Mouse (Mus musculus) G1E (cell line): ENCODE measurements around the gene Cbfa2t2. TPM values are rescaled to one million over a fixed set of nuclear protein-coding genes. Genes with fewer than 3 reads are reported as not detected.

Experiments
- ATAC-seq: 2 replicates; pipeline ENCODE4 v1.8.0; 2016; ENCODE audit warnings: mild to moderate bottlenecking; ENCODE audit not compliant: insufficient number of reproducible peaks, poor library complexity, low FRiP score, severe bottlenecking; ENCODE audit errors: extremely low read depth
- DNase-seq: peaks from one replicate; pipeline ENCODE4 v3.0.0; 2012; ENCODE audit warnings: low spot score
- H3K27me3 ChIP-seq: 2 replicates; pipeline ENCODE4 v1.6.1; 2012; ENCODE audit warnings: mild to moderate bottlenecking, low read length, inconsistent platforms; ENCODE audit not compliant: insufficient read depth
- H3K36me3 ChIP-seq: replicated peaks from 2 replicates; pipeline ENCODE3; 2012; ENCODE audit warnings: mild to moderate bottlenecking, inconsistent platforms
- H3K4me1 ChIP-seq: 2 replicates; pipeline ENCODE4 v1.6.1; 2012; ENCODE audit warnings: low read depth, low read length, inconsistent platforms, mixed read lengths; ENCODE audit not compliant: insufficient read depth
- H3K4me3 ChIP-seq: 2 replicates; pipeline ENCODE4 v1.5.1; 2012; ENCODE audit warnings: low read depth, mild to moderate bottlenecking, inconsistent platforms, low read length, moderate library complexity, mixed read lengths
- H3K9me3 ChIP-seq: replicated peaks from 2 replicates; pipeline ENCODE4 v1.6.1; 2012; ENCODE audit warnings: inconsistent platforms
- CTCF ChIP-seq: IDR thresholded peaks from 2 replicates; pipeline ENCODE4 v1.5.1; 2012; ENCODE audit warnings: low read depth, low read length, inconsistent platforms, mixed read lengths
- GATA1 ChIP-seq: IDR thresholded peaks from 2 replicates; pipeline ENCODE4 v1.6.1; 2012; ENCODE audit warnings: borderline replicate concordance, low read length, inconsistent platforms, mixed read lengths
- GATA2 ChIP-seq: IDR thresholded peaks from 2 replicates; pipeline ENCODE4 v1.6.1; 2012; ENCODE audit warnings: low read depth, low read length, inconsistent platforms, borderline replicate concordance
- POLR2AphosphoS5 ChIP-seq: IDR thresholded peaks from 2 replicates; pipeline ENCODE4 v1.6.1; 2012; ENCODE audit warnings: low read depth, low read length, inconsistent platforms; ENCODE audit not compliant: insufficient replicate concordance
- TAL1 ChIP-seq: conservative IDR thresholded peaks from 2 replicates; pipeline ENCODE4 v1.6.1; 2012; ENCODE audit warnings: low read depth, low read length, inconsistent platforms, mixed read lengths
- polyA plus RNA-seq: library from polyadenylated mRNA; stranded (reverse); fragments of >175 nt; gene quantifications from 2 replicates; pipeline ENCODE4 v1.2.3, GENCODE M21; 2012
- total RNA-seq, 2 experiments: library from RNA; stranded (forward) in 1 of 2; stranded (reverse) in 1 of 2; fragments of 200-1000 nt in 1 of 2; fragments of >200 nt in 1 of 2; fragmentation: Nextera tagmentation in 1 of 2; gene quantifications; 2 replicates each; pipeline ENCODE4 v1.2.3; 2014 to 2017

Gene Cbfa2t2
- total and polyA plus RNA-seq, 3 experiments: 7.8 to 29.8 (median 13.7) TPM

- Histone ChIP-seq H3K27me3 (no peaks in the 10 kb centered on the region; the same call in 1 of the 2 replicates), H3K36me3 (peaks cover 24% of the 10 kb centered on the region), H3K4me3 (no peak overlapping the region; the same call in 1 of the 2 replicates), H3K4me1 (peaks cover 40% of the 10 kb centered on the region), H3K9me3 (no peaks in the 10 kb centered on the region)
- DNase-seq (peak; percentile 60), ATAC-seq (peak; percentile 86)
- peak; percentile 34; the same call in 1 of the 2 replicates for TF ChIP-seq TAL1
- no peak for TF ChIP-seq GATA1
These were observed 147.9 kb downstream of the Cbfa2t2 start for GRCm38 (mm10) chr2:154583906-154584872.

- no peak for TF ChIP-seq TAL1
- no peak for TF ChIP-seq GATA2
- TF ChIP-seq CTCF: no peak
- TF ChIP-seq POLR2AphosphoS5: no peak
- no peak for TF ChIP-seq GATA1
- Histone ChIP-seq H3K9me3 (no peaks in the 10 kb centered on the region), H3K4me3 (no peak overlapping the region), H3K4me1 (peaks cover 38% of the 10 kb centered on the region), H3K36me3 (peaks cover 28% of the 10 kb centered on the region), H3K27me3 (no peaks in the 10 kb centered on the region; the same call in 1 of the 2 replicates)
- DNase-seq (no peak), ATAC-seq (no peak)
These were observed 148.8 kb downstream of the Cbfa2t2 start for GRCm38 (mm10) chr2:154584931-154585601.

DNA sequence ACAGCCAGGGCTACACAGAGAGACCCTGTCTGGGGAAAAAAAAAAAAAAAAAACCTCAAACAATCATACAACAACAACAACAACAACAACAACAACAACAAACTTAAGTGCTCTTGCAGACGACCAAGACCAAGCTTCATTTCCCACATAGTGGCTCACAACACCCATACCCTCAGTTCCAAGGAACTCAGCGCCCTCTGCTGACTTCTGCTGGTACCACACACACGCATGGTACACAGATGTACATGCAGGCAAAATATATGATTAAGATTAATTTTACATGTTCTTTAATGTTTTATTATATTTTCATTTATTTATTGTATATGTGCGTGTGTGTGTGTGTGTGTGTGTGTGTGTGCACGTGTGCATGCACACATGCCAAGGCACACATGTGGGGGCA, 150.1 kb downstream of the Cbfa2t2 start:
- H3K27me3 ChIP-seq: no peaks in the 10 kb centered on the region
- TF ChIP-seq POLR2AphosphoS5: no peak
- no peak for TF ChIP-seq TAL1
- no peak for TF ChIP-seq GATA2
- TF ChIP-seq CTCF: peak; percentile 54
- no peak for TF ChIP-seq GATA1
- DNase-seq (no peak), ATAC-seq (no peak)
- H3K4me3 ChIP-seq: no peak overlapping the region
- H3K4me1 ChIP-seq: peaks cover 36% of the 10 kb centered on the region
- peaks cover 32% of the 10 kb centered on the region for H3K36me3 ChIP-seq
- no peaks in the 10 kb centered on the region for H3K9me3 ChIP-seq

Other genes with a start within 250 kb of the Cbfa2t2 start
- not detected in 2 replicates for gene Bpifb1, start 245.7 kb upstream of the Cbfa2t2 start, total RNA-seq (2014; fragmentation: Nextera tagmentation)
- gene Bpifb1, start 245.7 kb upstream of the Cbfa2t2 start, total RNA-seq (2017): 0.05 TPM in 1 of 2 replicates, not detected in the other
- not detected in 2 replicates for gene Bpifb1, start 245.7 kb upstream of the Cbfa2t2 start, polyA plus RNA-seq
- not detected in 2 replicates for gene Bpifb5, start 212.7 kb upstream of the Cbfa2t2 start, total RNA-seq (2014; fragmentation: Nextera tagmentation)
- 0.11 TPM in 1 of 2 replicates, not detected in the other for gene Bpifb5, start 212.7 kb upstream of the Cbfa2t2 start, total RNA-seq (2017)
- gene Bpifb5, start 212.7 kb upstream of the Cbfa2t2 start, polyA plus RNA-seq: not detected in 2 replicates
- not detected in 2 replicates for gene Bpifb9a, start 178.6 kb upstream of the Cbfa2t2 start, total RNA-seq (2014; fragmentation: Nextera tagmentation)
- 0.22 TPM in 1 of 2 replicates, not detected in the other for gene Bpifb9a, start 178.6 kb upstream of the Cbfa2t2 start, total RNA-seq (2017)
- not detected in 2 replicates for gene Bpifb9a, start 178.6 kb upstream of the Cbfa2t2 start, polyA plus RNA-seq
- gene Bpifb9b, start 129.3 kb upstream of the Cbfa2t2 start, total RNA-seq (2014; fragmentation: Nextera tagmentation): not detected in 2 replicates
- gene Bpifb9b, start 129.3 kb upstream of the Cbfa2t2 start, total RNA-seq (2017): not detected in 2 replicates
- gene Bpifb9b, start 129.3 kb upstream of the Cbfa2t2 start, polyA plus RNA-seq: not detected in 2 replicates
- gene Cdk5rap1, start 63.5 kb upstream of the Cbfa2t2 start, total RNA-seq (2014; fragmentation: Nextera tagmentation): 20.0 and 24.8 TPM in 2 replicates
- 21.7 and 21.8 TPM in 2 replicates for gene Cdk5rap1, start 63.5 kb upstream of the Cbfa2t2 start, total RNA-seq (2017)
- 0.81 and 1.2 TPM in 2 replicates for gene Cdk5rap1, start 63.5 kb upstream of the Cbfa2t2 start, polyA plus RNA-seq
- gene Snta1, start 28.4 kb upstream of the Cbfa2t2 start, total RNA-seq (2014; fragmentation: Nextera tagmentation): not detected in 2 replicates
- gene Snta1, start 28.4 kb upstream of the Cbfa2t2 start, total RNA-seq (2017): not detected in 2 replicates
- not detected in 2 replicates for gene Snta1, start 28.4 kb upstream of the Cbfa2t2 start, polyA plus RNA-seq
- gene 1700003F12Rik, start 110.6 kb downstream of the Cbfa2t2 start, total RNA-seq (2014; fragmentation: Nextera tagmentation): not detected in 2 replicates
- gene 1700003F12Rik, start 110.6 kb downstream of the Cbfa2t2 start, total RNA-seq (2017): not detected in 2 replicates
- 0.13 TPM in 1 of 2 replicates, not detected in the other for gene 1700003F12Rik, start 110.6 kb downstream of the Cbfa2t2 start, polyA plus RNA-seq
- gene Actl10, start 115.3 kb downstream of the Cbfa2t2 start, total RNA-seq (2014; fragmentation: Nextera tagmentation): 0.53 TPM in 1 of 2 replicates, not detected in the other
- gene Actl10, start 115.3 kb downstream of the Cbfa2t2 start, total RNA-seq (2017): 0.22 and 0.41 TPM in 2 replicates
- not detected in 2 replicates for gene Actl10, start 115.3 kb downstream of the Cbfa2t2 start, polyA plus RNA-seq
- gene Necab3, start 122.4 kb downstream of the Cbfa2t2 start, total RNA-seq (2014; fragmentation: Nextera tagmentation): 13.0 and 13.2 TPM in 2 replicates
- 6.8 and 7.6 TPM in 2 replicates for gene Necab3, start 122.4 kb downstream of the Cbfa2t2 start, total RNA-seq (2017)
- 9.8 and 11.6 TPM in 2 replicates for gene Necab3, start 122.4 kb downstream of the Cbfa2t2 start, polyA plus RNA-seq
- gene E2f1, start 133.4 kb downstream of the Cbfa2t2 start, total RNA-seq (2014; fragmentation: Nextera tagmentation): 31.9 and 32.5 TPM in 2 replicates
- 13.9 and 15.6 TPM in 2 replicates for gene E2f1, start 133.4 kb downstream of the Cbfa2t2 start, total RNA-seq (2017)
- gene E2f1, start 133.4 kb downstream of the Cbfa2t2 start, polyA plus RNA-seq: 93.1 and 94.6 TPM in 2 replicates
- 20.7 and 22.6 TPM in 2 replicates for gene Pxmp4, start 167.2 kb downstream of the Cbfa2t2 start, total RNA-seq (2014; fragmentation: Nextera tagmentation)
- 35.7 and 41.5 TPM in 2 replicates for gene Pxmp4, start 167.2 kb downstream of the Cbfa2t2 start, total RNA-seq (2017)
- gene Pxmp4, start 167.2 kb downstream of the Cbfa2t2 start, polyA plus RNA-seq: 5.4 and 6.2 TPM in 2 replicates
- gene Zfp341, start 176.8 kb downstream of the Cbfa2t2 start, total RNA-seq (2014; fragmentation: Nextera tagmentation): 5.4 and 7.4 TPM in 2 replicates
- 0.93 TPM in 2 replicates for gene Zfp341, start 176.8 kb downstream of the Cbfa2t2 start, total RNA-seq (2017)
- 10.2 and 11.1 TPM in 2 replicates for gene Zfp341, start 176.8 kb downstream of the Cbfa2t2 start, polyA plus RNA-seq
- gene 4930519P11Rik, start 177.0 kb downstream of the Cbfa2t2 start, total RNA-seq (2014; fragmentation: Nextera tagmentation): not detected in 2 replicates
- gene 4930519P11Rik, start 177.0 kb downstream of the Cbfa2t2 start, total RNA-seq (2017): 0.52 TPM in 1 of 2 replicates, not detected in the other
- gene 4930519P11Rik, start 177.0 kb downstream of the Cbfa2t2 start, polyA plus RNA-seq: 1.5 and 1.7 TPM in 2 replicates
- gene Chmp4b, start 215.2 kb downstream of the Cbfa2t2 start, total RNA-seq (2014; fragmentation: Nextera tagmentation): 57.9 and 66.2 TPM in 2 replicates
- 99.8 and 102 TPM in 2 replicates for gene Chmp4b, start 215.2 kb downstream of the Cbfa2t2 start, total RNA-seq (2017)
- gene Chmp4b, start 215.2 kb downstream of the Cbfa2t2 start, polyA plus RNA-seq: 110 and 144 TPM in 2 replicates